In the genomic region with DNA sequence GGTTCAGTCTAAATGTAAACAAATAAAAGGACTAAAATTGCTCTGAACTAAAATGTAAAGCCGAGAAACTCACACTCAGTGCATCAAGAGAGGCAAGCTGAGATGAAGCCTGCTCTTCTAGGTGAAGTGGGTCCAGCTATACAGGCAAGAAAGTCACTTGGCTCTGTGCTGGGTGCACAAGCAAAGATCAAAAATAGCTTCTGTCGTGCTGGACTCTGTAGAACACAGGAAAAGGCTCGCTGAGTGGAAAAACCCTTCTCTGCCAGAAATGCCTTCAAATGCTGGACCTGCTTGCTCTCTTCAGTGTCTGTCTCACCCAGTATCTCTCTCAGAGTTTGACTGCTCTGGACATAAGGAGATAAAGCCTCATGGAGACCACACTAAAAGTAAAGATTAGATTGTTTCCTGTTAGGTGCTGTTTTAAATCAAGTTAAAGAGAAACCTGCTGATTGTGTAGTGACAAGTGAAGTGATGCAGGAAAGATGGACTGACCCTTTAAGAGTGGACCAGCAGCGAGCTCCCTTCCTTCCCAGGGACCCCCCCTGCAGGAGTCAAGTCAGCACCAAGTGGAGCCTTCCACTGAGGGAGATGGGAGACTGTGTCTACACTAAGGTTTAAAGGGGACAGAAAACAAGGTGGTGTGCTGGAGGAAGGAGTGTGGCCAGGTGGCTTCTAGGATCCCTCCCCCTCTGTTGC, we compare ENCODE assay signal across 17 mouse cellular contexts.
A peak's percentile ranks its signal among the peaks of the same experiment; 100 is the strongest.
DNase-seq lines count a peak whose midpoint lies in the region; ATAC-seq lines count a peak whose summit lies in the region.
"Had no signal": no experiment of that assay in that cellular context is flagged by ENCODE, and none has a peak within 500 bp of the region (broad histone marks: within the 10 kb centered on the region; RNA-seq: fewer than 3 reads in every experiment).

No protein-coding gene starts in this region.

- H3K27ac ChIP-seq in heart, embryonic 16.5 days (ENCODE audit: low read length), result peak overlapping the region; percentile 65
- H3K27ac ChIP-seq in embryonic facial prominence, embryonic 10.5 days (replicated peaks), result no peak overlapping the region
- H3K27ac ChIP-seq: forebrain, embryonic 12.5 days; hindbrain, embryonic 10.5 days; liver, embryonic 14.5 days had no signal

- H3K27me3 ChIP-seq in heart, embryonic 16.5 days (ENCODE audit: control insufficient read depth, insufficient read depth, low read length), result no peaks in the 10 kb centered on the region
- H3K27me3 ChIP-seq in embryonic facial prominence, embryonic 10.5 days (replicated peaks; ENCODE audit: low read depth, poor library complexity, severe bottlenecking), result no peaks in the 10 kb centered on the region
- H3K27me3 ChIP-seq: forebrain, embryonic 12.5 days had no signal

- no peaks in the 10 kb centered on the region for H3K36me3 ChIP-seq in heart, embryonic 16.5 days (ENCODE audit: control insufficient read depth, insufficient read depth)
- no peaks in the 10 kb centered on the region; the same call in 1 of the 2 replicates for H3K36me3 ChIP-seq in embryonic facial prominence, embryonic 10.5 days (replicated peaks)
- H3K36me3 ChIP-seq: forebrain, embryonic 12.5 days; hindbrain, embryonic 10.5 days had no signal

- WGBS in heart, embryonic 16.5 days, result 19% methylated on average over 4 of the region's 4 CpGs
- WGBS in embryonic facial prominence, embryonic 10.5 days, result 71% methylated on average over 4 of the region's 4 CpGs

- 0 out of 2 replicates have a peak overlapping the region, but pooled peaks have one; percentile 5 for H3K9ac ChIP-seq in heart, embryonic 16.5 days (ENCODE audit: low read length)
- H3K9ac ChIP-seq: forebrain, embryonic 12.5 days; liver, embryonic 14.5 days had no signal

- H3K4me2 ChIP-seq in heart, embryonic 16.5 days (ENCODE audit: low read depth, low read length), result 0 out of 2 replicates have a peak overlapping the region, but pooled peaks have one; percentile 8
- H3K4me2 ChIP-seq: forebrain, embryonic 12.5 days had no signal

- peak; percentile 79 for DNase-seq in heart, adult 11 months
- DNase-seq in heart, postnatal 25 days (ENCODE audit: low spot score), result no peak
- DNase-seq in cerebellum, adult 18-20 months, result peak; percentile 73 to 83
- DNase-seq in heart, adult 18-20 months, result peak; percentile 60 to 63
- DNase-seq in ovary, postnatal 36 days (ENCODE audit: low spot score), result no peak
- no peak for DNase-seq in testis, postnatal 10 days (ENCODE audit: low spot score)
- no peak for DNase-seq in embryonic facial prominence, embryonic 10.5 days (ENCODE audit: low spot score)
- DNase-seq: adrenal gland, postnatal 14 days; kidney, adult 11 months; kidney, postnatal 36 days; layer of hippocampus, postnatal 36 days; retina, postnatal 1 day had no signal

- H3K9me3 ChIP-seq in heart, embryonic 16.5 days (replicated peaks; ENCODE audit: control insufficient read depth, low read length), result no peaks in the 10 kb centered on the region
- H3K9me3 ChIP-seq in embryonic facial prominence, embryonic 10.5 days, result no peaks in the 10 kb centered on the region
- H3K9me3 ChIP-seq: forebrain, embryonic 12.5 days; hindbrain, embryonic 10.5 days had no signal

- peak; percentile 63 for ATAC-seq in heart, embryonic 16.5 days (replicated peaks; ENCODE audit: extremely low read depth, insufficient read depth, low FRiP score)
- ATAC-seq: midbrain, embryonic 16.5 days had no signal

- intact Hi-C loops in heart, postnatal 25 days (cut with DNase I), result no loop called here

- H3K4me1 ChIP-seq in heart, embryonic 16.5 days (ENCODE audit: control insufficient read depth, insufficient read depth, low read length), result peaks cover 39% of the 10 kb centered on the region
- 0 out of 2 replicates have a peak, but pooled peaks cover 13% of the 10 kb centered on the region for H3K4me1 ChIP-seq in embryonic facial prominence, embryonic 10.5 days
- H3K4me1 ChIP-seq: forebrain, embryonic 12.5 days; hindbrain, embryonic 10.5 days had no signal

- H3K4me3 ChIP-seq in heart, embryonic 16.5 days (ENCODE audit: low read length), result no peak overlapping the region
- no peak overlapping the region for H3K4me3 ChIP-seq in embryonic facial prominence, embryonic 10.5 days
- H3K4me3 ChIP-seq: forebrain, embryonic 12.5 days; hindbrain, embryonic 10.5 days had no signal

Comparison
In these comparisons a context has a peak if more than half of its experiments do, and no peak if none do; other contexts are left out.
1. DNase-seq: peak in heart, adult 11 months (single experiment), cerebellum, adult 18-20 months (2 of 2) and heart, adult 18-20 months (2 of 2); none in heart, postnatal 25 days (single experiment), ovary, postnatal 36 days (single experiment), testis, postnatal 10 days (single experiment) and embryonic facial prominence, embryonic 10.5 days (single experiment).